Mouse (Mus musculus): Measurements from ENCODE around the gene H2-T22.
"Not testable (repeated sequence)": the region's sequence is repeated elsewhere in the genome, so short reads cannot be mapped to it uniquely, and the experiment has no call there.

GRCm38 (mm10) chr17:36035010-36035638 lies 7.4 kb downstream of the H2-T22 start:
- not testable (repeated sequence) for TF ChIP-seq CTCF, POLR2A (IDR thresholded peaks at IDR 0.05; ENCODE audit: insufficient read depth, low read depth, low read length)

Data from olfactory bulb, adult 2 months (tissue).